Mouse (Mus musculus) left cerebral cortex, adult 11 months (tissue): ENCODE results near the gene Cplx1.

Experiments used
- DNase-seq: peaks from one replicate; pipeline ENCODE4 v3.0.0; 2022; ENCODE audit warnings: low spot score

The Cplx1 gene

GRCm38 (mm10) chr5:108549489-108550206 is at the start of gene Cplx1:
TSS of gene Cplx1 (minus strand) at chr5:108550024.
- DNase-seq: peak; percentile 58

GRCm38 (mm10) chr5:108581361-108581891 is 31.6 kb upstream of the Cplx1 start:
- peak; percentile 61 for DNase-seq

GRCm38 (mm10) chr5:108573054-108573453 is 23.2 kb upstream of the Cplx1 start:
- DNase-seq: no peak

DNA sequence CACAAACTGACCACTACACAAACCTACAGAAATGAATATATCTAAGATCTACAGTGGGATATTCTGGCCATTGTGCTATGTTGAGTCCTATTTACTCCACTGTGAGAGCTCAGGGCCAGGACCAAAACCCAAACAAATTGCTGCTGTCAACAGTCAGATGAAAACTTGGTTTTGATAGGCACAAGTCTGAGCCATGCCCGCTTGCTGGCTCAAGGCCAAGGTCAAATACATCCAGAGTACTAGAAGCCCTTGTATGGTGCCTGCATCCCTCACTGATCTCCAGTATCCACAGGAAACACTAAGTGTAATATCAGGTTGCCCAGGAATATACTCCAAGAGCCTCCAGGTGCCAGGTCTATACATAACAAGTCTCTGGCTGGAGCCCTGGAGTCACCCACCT is 21.2 kb upstream of the Cplx1 start:
- no peak for DNase-seq

DNA sequence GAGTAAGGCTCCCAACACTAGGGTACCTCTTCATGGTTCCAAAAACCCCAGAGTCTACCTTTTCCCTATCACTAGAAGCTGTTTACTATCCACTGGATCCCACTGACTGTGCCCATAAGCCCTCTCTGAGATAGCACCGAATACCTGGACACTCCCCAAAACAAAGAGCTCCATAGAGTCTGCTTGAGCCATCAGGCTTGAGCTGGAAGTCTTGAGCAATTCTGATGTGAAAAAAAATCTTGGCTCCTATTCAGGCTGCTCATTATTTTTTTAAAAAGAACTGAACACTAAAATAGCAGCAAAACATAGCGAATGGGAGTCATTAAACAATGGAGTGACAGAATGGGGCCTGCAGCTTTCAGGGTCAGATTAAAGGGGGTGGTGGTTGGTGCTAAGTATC is 17.3 kb upstream of the Cplx1 start:
- DNase-seq: no peak

GRCm38 (mm10) chr5:108566523-108566922 is 16.7 kb upstream of the Cplx1 start:
- no peak for DNase-seq

DNA sequence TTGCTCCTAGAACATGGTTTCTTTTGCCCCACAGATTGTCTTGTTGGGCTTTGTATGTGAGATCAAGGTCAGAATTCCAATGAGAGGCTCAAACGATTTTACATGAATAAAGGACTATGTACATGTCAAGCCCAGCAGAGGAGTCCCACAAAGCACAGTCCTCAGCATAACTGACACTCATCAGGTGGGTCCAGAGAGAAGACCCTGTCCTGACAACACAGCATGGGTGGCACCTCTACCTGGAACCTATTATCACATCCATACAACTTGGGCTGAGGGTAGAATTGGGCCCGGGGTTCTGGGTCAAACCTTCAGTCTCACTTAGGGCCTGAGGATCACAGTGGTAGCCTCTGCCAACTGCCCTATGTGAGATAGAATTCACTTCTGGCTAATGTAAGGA is 15.6 kb upstream of the Cplx1 start:
- no peak for DNase-seq

DNA sequence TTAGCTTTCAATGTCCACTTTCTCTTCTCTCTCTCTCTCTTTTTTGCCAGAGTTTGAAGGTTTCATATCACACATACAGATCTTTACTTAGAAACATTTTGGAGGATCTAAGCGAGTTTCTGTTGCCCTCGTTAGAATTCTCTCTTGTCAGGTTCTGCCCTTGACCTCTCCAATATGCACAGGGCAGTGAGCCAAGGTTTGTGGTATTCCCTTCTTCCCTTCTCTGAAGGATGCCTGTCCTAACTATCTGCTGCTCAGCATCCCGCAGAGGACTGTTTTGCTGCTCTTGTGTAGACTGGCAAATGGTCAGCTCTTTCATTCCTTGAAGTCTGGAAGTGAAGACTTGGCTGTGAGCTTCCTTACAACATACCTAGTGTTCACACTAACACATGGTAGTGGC is 14.5 kb upstream of the Cplx1 start:
- DNase-seq: no peak

- DNase-seq: no peak
Observed at GRCm38 (mm10) chr5:108562483-108562882, 12.7 kb upstream of the Cplx1 start.

DNA sequence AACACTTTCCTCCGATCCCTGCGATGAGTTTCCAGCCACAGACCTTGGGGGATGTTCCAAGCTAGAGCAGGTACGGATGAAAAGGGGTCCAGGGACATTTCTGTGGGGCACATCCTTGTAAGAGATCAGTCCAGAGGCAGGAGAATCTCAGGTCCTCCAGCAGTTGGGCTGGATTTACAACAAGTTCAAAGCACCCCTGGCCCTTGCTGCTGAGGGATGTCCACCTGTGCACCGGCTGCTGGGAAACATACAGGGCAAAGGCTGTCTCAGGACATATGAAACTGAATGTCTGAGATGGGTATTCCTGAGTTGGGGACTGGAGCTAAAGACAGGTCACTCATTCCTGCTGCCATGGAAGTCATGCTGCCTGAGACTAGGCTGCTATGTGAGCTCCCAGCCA is 7.2 kb upstream of the Cplx1 start:
- no peak for DNase-seq

- no peak for DNase-seq
Observed at GRCm38 (mm10) chr5:108554041-108554440, 4.2 kb upstream of the Cplx1 start.

- peak; percentile 23 for DNase-seq
Observed at GRCm38 (mm10) chr5:108550207-108550594, 377 bp upstream of the Cplx1 start.

DNA sequence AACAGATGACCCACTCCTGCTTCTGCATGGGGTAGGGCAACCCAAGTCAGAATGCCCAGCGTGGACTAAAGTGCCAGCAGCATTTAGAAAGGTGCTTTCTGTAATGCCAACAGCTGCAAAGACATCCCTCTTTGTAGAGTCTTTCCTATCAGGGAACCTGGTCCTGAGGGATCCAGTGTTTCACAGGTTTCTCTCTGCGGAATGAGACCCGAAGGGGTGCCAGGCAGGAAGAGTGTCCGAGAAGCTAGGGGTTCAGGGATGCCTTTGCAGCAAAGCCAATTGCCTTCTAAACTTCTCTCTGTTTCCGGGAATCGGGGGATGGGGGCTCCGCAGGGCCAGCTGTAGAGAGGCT is 711 bp downstream of the Cplx1 start:
- no peak for DNase-seq

DNA sequence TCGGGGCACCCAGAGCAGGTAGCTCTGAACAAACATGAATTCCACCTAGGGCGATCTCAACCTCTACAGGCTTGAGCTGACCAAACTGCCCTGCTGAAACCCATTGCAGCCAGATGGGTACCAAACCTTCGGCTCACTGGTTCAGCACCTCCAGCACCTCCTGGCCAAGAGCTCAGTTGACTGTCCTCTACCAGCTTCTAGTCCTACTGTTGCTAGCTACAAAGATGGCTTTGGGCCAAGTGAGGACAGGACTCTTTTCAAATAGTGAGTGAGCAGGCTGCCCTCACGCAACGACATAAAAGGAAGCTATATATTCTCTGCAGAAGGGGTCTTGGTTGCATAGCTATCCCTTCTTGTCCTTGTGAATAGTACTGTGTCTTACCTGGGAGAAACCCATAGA is 2.2 kb downstream of the Cplx1 start:
- no peak for DNase-seq

DNA sequence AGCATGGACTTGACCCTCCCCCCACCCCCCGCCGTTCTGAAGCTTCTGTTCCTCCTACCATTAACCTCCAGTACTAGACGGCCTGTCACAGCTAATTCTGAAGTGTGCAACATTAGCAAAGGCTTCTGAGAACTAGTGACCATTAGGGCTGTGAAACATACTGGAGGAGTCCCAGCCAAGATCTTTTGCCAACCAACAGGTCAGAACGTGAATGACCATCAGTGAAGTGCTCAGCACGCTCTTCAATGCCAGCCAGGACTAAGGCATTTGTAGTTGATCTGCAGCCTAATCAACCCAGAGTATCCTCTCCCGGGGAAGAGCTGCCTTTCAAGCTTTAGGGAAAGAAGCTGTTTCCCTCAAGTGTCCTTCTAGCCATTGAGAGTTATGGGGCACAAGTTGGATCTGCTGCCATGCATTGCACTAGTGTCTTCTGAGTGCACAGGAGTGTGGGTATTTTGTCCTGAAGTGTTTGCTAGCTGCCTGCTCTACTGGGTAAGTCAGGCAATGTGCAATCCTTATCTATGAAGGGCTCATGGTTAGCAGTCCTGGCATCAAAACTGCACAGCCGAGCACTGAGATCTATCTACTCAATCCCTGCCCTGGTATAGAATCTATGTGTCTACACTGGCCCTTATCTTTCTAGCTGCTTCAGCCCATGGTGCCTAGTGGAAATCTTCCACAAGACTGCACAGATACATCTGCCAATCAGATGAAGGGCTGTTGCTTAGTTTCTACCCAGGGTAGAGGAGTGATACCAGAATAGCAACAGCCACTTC is 6.1 kb downstream of the Cplx1 start:
- DNase-seq: no peak

DNA sequence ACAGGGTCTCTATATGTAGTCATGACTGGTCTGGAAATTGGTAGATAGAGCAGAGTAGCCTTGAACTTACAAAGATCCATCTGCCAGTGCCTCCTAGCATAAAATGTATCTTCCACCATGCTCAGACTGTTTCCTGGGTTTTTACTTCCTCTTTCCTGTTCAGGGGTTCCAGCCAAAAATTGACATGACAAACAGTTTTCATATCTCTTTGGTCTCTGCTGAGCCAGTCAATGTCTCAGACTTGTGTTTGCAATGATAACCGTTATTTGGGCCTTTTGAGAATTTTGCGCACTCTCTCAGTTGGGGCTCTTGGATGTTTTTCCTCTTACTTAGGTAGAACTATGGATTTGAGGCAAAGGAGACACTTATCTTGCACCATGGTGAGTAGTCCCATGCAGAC is 15.6 kb downstream of the Cplx1 start:
- DNase-seq: no peak

- DNase-seq: no peak
Observed at GRCm38 (mm10) chr5:108522597-108522996, 27.2 kb downstream of the Cplx1 start.

- no peak for DNase-seq
Observed at GRCm38 (mm10) chr5:108521896-108522295, 27.9 kb downstream of the Cplx1 start.

- no peak for DNase-seq
Observed at GRCm38 (mm10) chr5:108521016-108521415, 28.8 kb downstream of the Cplx1 start.

GRCm38 (mm10) chr5:108520153-108520552 is 29.7 kb downstream of the Cplx1 start:
- DNase-seq: no peak

DNA sequence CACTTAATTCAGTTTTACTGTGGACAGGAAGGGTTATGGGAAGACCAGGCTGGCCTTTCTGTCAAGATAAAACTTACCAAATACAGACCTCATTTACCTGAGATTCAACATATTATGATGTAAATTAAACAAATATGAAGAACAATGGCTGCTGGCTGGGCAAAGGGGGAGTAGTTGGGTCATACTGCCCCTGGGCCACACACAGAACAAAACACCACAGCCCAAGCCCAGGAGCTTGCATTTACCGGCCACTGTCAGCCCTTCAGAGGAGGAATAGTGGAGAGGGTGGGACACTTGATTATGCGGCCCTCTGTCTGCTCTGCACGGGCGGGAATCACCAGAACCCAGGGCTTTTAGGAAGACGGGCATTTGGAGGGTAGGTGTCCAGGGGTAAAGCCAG is 30.9 kb downstream of the Cplx1 start:
- no peak for DNase-seq

DNA sequence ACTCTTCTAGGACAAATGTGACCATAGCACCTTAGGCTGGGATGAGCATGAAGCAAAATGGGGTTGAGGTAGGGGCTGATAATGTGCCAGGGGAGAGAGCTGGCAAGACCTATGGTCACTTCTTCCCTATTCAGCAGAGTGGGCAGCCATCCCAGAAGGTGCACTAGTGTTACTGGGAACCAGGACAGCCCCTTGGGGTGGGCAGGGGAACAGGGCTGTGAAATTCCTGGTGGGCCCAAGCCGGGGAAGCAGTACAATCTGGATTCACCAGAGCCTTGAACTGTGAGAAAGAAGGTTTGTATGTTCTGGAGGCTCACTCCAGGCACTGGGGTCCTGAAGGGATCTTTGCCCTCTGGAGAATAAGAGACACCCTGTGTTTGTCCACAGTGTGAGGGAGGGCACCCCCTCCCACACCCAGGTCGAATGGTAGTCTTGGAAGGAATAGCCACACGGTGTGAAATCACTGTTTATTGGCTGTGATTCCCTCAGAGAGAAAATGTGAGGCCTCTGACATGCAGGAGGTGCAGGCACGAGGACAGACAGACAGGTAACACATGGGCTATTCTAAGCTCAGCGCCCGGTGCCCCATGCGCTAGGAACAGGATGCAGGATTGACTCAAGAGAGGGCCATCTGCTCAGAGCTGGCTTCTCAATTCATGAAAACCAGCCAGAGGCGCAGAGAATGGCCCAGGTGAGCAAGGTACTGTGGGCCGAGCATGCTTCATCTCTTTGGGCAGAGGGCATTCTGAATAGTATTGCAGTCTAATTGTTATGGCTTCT is 31.5 kb downstream of the Cplx1 start:
- DNase-seq: no peak

DNA sequence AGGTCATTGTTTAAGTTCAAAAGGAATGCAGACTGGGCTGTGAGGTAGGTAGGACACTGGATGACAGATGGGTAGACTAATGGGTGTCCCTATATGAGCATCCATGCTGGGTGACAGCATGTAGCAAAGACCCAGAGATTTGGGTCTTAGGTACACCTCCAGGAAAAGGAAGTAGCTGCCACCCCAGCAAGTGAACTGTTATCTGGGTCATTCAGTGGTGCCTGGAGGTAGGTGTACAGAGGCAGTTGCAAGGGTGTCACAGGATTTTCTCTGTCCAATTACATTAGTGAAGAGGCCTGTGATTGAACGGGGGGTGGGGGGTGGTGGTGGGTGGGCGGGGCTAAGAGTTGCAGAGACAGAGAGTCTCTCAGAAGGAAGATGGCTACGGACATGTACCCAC is 33.2 kb downstream of the Cplx1 start:
- DNase-seq: no peak
